Mouse (Mus musculus) gonadal fat pad, adult 2 months (tissue): ENCODE data around the gene Coro1a. TPM values are rescaled to one million over a fixed set of nuclear protein-coding genes. Genes with fewer than 3 reads are reported as not detected.

ENCODE experiments used
- DNase-seq: peaks from one replicate; pipeline ENCODE4 v3.0.0-alpha.2; 2012; ENCODE audit warnings: low read depth
- polyA plus RNA-seq: library from polyadenylated mRNA; depleted of rRNA; stranded (reverse); fragments of >200 nt; gene quantifications from 2 replicates; pipeline ENCODE4 v1.2.3, GENCODE M21; 2012

Gene Coro1a
- polyA plus RNA-seq, 1 experiment, result 61.2 TPM

DNA sequence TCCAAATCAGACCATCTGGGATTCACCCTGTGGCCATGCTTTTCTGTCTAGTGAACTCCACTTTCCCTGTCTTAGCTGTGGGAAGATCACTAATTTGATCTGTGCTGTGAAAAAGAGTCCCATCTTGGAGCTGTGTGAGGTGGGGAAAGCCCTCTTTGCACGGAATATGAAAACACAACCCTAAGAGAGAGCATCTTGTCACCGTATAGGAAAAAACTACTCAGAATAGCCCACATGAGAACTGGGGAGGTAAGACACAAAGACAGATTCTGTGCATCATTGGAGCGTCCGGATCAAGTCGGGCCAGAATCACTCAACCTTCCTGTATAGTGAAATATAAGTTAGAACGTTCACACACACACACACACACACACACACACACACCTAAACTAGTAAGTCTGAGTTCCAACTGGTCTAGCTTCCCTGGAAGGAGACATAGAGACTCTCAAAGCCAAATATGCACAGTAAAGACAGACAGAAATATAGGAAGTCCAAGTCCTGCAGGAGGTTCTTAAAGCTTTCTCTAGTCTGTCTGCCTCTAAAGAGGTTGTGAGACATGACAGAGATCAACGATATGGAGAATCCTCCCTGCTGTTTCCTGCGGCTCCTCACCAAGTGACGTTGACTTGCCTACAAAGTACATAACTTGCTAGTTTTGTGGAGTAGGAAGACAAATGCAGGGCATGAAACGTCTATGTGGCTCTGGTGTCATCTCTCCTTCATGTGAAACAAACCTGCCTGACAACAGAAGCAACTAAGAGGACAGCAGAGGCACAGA, 777 bp upstream of the Coro1a start:
- DNase-seq, result no peak

DNA sequence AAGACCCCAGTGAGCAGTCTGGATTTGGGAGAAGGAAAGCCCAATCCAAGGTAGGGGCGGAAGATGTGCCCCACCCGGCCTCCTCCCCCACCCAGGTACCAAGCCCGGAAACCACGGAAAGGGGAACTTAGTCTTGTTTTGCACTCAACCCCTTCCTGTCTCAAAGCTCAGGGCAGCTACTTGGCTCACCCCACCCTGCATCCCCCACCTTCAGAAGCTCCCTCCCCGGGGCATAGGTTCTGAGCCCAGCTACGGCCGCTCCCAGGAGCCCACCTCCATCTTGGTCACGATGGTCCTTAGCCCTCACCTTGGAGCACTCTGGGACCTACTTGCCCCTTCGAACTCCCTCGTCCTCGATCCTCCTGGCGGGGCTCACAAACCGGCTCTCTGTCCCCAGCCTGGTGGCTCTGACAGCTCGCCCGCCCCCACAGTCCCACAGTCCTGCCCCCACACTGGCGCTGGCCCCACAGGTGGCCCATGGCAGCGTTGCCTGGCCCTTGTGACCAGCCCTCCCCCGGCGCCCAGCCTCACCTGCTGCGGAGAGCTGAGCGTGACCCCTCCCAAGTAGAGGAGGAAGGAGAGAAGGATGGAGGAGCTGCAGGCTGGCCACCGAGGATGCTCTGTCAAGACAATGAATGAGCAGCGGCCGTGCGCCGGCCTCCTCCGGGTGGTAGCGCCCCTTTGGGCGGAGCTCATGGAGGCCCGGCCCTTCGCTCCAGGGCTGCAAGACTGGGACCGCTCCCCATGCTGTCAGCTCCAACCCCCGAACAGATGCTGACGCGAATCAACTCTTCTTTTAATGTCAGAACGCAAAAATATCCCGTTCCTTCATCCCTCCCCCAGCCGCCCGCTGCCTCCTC, 3.2 kb downstream of the Coro1a start:
- no peak for DNase-seq

DNA sequence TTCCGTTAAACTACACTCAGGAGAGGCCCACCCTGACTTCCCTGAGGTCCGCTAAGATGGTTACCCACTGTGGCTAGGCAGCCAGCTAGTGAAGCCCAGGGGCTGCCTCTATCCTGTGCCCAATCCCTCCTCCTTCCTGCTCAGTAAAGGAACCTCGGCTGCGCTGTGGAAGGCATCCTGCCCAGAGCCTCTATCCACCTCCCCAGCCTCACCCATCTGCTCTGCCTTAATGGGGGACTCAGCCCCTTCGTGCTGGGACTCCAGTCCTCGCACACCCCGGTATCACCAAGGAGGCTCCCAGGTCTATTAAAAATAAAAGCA, 3.9 kb downstream of the Coro1a start:
- no peak for DNase-seq

DNA sequence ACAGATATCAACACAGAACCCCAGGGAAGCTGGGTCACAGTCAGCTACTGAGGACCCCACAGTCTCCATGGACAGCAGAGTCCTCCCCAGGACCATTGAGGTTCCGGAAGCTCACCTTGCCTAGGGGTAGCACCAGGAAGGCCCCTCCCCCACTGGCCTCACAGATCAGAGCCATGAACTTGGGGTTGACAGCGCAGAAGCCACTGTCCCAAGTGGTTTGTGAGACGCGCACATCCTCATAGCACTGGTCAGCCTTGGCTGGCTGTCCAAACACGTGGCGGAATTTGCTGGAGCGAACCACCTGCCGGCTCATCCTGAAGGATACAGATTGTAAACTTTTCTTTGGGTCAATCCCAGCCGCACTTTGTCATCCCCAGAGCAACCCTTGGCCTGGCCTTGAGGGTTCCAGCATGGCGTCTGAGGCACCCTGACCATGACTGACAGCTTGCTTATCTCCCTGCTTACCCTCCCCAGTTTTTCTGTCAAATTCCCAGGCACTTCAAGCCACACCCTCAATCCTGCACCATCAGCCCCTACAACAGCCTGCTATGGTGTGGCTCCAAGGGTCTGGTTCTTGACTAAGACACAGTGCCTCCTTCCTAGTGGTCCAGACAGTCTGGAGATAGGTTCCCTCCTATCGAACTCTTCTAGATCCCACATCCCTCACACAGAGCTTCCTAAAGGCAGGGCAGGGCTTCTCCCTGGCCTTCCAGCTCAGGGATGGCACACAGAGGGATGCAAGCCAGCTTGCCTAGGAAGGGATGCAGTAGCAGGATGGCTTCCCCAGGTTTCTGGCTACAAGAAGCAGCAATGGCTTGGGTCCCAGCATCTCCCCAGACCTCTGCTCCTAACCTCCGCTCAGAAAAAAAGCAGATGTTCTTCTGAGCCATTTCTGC, 4.5 kb downstream of the Coro1a start:
- no peak for DNase-seq

DNA sequence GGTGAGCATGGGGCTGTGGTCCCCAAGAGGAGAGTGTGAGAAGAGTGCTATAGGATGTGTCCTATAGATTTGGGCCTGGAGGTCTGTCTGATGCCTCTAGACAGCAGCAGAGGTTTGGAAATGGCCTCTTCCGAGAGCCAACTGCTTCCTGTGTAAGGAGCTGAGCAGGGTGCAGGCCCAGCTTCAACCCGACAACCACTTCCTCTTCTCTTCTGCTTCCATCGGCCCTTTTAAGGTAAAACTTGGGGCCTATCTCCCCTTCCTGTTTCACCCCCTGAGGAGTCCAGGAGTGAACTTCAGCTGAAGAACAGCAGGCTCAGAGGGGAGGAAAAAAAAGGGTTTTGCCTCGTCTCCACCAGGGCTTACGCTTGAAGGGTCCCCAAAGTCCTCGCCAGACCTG, 5.2 kb downstream of the Coro1a start:
- no peak for DNase-seq

DNA sequence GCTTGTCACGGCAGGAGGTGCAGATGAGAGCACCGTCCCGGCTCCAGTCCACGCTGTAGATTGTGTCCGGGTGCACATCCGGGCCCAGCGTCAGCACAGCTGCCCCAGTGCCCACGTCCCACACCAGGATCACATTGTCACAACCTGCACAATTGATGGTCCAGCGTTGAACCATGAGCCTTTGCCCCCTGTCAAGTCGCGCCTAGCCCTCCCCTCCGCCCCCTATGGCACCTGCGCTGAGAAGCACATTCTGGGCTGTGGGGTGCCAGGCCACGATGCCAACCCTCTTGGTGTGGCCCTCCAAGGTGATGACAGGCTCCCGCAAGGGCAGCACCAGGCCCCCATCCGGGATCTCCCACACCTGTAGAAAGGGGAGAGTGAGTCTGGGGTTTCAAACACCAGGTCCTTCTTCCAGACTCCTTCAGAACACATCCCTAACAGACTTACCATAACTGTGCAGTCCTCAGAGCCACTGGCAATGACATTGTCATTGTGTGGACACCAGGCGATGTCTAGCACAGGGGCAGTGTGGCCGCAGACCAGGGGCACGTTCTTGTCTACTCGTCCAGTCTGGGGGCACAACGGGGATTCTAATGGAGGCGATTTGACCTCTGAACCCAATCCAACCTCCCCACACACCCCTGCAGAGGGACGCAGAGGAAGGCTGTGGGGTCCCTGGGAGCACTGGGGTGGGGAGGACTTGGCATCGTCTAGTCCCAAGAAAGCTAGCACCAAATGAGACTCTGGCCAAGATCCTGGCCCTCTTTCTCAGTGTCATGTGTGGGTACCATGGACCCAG, 5.8 kb downstream of the Coro1a start:
- no peak for DNase-seq

DNA sequence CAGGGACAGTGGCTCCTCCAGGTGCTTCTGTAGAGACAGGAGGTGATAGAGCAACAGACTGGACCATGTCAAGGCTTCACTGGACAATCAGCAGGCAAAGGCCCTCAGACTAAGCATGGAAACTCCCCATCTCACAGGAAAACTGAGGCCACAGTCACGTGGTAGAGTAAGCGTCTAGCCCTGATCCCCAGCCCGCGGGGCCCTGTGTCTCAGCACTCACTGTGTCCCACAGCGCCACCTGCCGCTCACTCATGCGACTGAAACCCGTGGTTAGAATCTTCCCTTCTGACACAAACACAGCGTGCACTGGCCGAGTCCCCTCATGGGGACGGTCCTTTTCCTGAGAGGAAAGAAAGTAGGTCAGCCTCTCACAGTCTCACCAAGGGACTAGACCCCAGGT, 6.5 kb downstream of the Coro1a start:
- no peak for DNase-seq

DNA sequence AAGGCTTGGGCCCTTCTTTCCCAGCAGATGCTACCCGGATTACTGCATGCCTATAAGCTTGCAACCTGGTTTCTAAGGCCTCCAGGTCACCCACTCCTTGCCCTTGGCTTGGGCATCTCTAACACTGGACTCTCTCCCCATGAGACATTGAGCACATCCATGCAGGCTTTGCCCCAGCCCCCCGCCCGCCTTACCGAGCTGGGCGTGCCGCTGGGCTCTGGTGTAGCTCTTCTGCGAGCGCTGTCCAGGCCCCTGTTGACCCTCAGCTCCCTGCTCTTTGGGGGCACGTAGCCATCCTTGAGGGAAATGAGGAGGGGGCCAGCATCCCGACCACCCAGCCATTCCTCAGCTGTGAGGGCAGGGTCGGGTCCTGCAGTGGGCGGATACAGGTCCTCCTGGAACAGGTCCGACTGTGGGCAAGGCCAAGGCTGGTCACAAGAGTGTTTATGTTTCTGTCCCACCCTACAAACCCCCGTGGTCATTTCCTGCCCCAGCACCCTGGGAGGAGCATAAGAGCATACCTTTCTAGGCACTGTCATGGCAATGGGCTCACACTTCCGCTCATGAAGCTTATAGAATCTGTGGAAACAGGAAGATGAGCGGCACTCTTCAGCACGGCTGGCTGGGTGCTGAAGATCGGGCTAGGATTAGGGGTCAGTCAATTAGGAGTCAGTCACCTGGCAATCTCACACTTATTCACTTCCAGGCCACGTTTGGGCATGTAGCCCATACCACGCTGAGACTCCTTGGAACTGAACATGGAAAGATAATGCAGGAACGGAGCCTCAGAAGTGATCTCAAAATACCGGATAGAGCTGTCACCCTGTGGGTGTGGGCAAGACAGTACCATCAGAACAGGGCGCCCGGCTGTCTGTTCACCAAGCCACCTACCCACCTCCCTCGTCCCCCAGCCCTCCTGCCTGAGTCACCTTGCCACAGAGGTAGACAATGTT, 7.2 kb downstream of the Coro1a start:
- DNase-seq, result no peak

DNA sequence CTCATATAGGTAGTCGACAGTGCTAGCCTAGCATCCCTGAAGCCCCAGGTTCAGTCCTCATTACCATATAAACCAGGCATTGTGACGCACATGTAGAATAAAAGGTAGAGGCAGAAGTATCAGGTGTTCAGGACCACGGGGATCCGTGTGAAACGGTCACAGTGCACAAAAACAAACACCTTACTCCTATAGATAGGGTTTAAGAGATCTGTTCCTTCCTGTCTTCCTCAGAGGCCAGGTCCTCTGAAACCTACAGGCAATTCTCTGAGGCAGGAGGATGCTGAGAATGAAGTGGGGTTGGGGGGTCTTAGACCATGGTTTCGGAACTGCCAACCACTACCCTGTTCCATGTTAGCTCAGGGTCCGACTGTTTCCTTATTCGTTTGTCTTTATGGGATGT, 9.7 kb downstream of the Coro1a start:
- no peak for DNase-seq

DNA sequence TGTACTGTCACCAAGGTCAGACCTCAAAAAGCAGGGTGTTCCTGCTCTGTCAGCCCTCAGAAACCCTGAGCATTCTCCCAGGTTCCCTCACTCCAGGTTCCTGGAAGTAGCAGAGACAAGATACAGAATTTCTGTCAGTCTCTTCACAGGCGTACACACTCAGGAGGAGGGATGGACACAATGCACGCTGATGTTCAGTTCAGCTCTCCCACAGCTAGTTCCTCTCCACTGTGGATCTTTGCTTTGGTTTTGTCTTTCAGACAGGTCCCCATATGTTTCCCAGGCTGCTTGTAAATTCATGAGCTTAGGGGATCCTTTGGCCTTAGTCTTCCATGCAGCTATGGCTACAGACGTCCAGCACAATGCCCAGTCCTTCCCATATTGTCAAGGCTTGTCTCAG, 10.7 kb downstream of the Coro1a start:
- DNase-seq, result no peak

DNA sequence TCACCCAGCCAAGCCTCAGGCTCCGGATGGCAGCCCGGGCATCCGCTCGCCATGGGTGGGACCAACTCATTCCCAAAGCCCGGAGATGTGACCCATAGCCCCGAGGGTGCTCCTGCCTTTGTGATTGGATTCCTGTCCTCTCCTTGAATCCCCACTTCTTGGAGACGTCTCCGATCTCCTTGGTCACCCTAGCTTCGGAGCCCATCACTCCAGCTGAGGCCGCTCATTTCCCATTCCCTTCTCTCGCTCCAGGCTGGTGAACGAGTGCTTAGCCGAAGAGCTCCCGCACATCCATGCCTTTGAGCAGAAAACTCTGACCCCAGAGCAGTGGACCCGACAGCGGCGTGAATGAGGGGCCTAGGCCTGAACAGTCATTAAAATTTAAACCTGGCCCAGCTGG, 11.3 kb downstream of the Coro1a start:
- no peak for DNase-seq

DNA sequence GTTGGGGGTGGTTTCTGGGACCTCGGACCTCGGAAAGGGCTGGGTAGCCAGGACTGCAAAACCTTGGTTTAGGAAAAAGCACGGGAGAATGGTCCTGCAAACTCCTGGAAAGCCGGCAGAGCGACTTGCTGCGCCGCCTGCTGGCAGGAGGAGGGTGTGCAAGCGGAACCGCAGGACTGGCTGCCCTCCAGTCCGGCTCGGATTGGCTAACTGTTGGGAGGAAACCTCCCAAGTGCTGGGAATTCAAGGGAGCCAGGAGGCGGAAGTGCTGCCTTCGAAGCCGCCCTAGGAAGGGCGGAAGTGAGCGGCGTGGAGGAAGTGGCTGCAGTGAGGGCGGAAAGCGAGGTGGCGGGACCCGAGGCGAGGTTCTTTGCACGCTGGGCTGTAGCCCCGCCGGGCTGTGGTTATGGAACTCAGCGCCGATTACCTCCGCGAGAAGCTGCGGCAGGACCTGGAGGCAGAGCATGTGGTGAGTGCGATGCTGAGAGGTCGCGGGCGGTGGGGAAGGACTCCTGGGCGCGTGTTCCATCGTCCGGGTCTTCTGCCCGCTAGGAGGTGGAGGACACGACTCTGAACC, 11.9 kb downstream of the Coro1a start, which contains the start of gene Slx1b:
Slx1b (minus strand) TSS at position 154 of the 577 bp plus-strand sequence.
- DNase-seq, result peak; percentile 75

DNA sequence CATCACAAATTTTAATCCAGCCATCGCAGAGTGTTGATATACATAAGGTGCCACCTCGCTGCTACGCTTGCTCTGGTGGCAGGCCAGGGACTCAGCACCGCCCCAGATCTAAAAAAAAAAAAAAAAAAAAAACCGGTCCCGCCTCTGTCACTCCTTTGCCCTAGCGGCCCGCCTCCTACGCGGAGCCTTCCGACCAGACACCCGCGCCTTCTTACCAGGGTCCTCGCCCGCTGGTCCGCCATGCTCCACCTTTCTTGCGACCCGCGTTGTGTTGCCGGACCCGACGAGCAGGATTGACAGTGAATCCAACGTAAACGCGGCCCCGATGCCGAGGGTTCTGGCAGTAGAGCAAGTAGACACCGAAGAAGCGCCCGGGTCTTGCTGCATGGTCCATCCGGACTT, 12.4 kb downstream of the Coro1a start, which contains the start of gene Bola2:
Bola2 (plus strand) TSS at position 192 of the 402 bp plus-strand sequence.
- DNase-seq, result no peak

DNA sequence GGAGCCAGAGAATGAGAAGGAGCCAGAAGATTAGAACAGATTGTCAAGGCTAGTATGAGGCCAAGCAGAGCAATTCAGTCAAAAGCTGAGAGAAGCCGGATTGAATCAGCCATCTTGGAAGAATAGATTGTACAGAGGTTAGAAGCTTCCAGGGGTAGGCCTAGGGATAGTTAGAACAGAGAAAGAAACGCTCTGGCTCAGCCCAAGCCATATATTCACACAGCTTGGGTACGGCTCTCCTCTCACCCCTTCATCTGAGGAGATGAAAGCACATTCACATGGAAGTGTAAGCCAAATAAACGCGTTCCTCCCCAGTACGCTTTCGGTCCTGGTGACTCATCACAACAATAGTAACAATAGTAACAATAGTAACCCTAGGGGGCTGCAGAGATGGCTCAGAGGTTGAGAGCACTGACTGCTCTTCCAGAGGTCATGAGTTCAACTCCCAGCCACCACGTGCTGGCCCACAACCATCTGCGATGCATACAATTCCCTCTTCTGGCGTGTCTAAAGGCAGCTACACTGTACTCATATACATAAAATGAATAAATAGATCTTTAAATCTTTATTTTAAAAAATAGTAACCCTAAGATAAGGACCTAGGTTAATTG, 13.0 kb downstream of the Coro1a start:
- DNase-seq, result no peak

DNA sequence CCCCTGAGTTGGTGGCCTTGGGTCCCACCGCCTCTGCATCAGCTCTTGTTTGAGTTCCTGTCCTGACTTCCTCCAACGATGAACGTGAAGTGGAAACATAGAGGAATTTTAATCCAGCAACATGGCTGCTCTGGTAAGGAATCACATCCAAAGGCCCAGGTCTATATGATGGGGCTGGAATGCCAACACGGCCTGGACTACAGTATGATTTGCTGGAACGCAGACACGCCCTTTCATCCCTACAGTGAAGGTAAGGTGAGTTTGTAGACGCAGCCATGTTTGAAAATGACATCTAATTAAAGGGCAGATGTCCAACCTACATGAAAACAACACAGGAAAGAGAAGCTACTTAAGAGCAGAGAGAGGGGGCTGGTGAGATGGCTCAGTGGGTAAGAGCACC, 13.8 kb downstream of the Coro1a start:
- no peak for DNase-seq

DNA sequence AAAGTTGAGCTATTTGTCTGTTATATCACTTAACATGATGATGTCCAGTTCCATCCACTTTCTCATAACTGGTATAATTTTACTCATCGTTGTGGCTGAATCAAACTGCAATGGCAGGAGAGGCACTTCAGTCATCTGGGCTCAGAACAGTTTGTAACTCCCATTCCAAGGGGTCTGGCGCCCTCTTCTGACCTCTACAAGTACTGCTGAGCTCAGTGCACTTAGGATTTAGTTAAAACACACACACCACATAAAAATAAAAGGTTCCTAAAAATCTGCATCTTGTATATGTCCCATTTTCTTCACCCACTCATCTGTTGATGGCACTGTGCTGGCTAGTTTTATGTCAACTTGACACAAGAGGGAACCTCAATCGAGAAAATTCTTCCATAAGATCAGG, 14.3 kb downstream of the Coro1a start:
- no peak for DNase-seq

DNA sequence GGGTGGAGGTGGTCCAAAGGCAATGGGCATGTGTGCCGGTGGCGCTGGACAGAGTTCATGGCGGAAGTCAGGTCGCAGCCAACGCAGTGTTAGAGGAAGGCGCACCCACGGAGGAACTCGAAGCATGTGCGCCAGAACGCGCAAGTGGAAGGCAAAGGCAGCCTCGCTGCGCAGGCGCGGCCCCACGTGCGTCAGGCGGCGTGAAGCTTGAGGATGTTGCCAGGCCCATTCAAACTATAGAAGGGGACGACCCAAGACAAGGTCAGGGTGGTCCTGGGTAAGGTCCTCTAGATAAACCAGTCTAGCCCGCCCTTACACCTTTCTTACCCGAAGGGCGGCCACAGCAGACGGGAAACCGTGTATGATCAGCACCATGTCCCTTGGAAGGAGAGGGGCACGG, 15.2 kb downstream of the Coro1a start:
- no peak for DNase-seq

DNA sequence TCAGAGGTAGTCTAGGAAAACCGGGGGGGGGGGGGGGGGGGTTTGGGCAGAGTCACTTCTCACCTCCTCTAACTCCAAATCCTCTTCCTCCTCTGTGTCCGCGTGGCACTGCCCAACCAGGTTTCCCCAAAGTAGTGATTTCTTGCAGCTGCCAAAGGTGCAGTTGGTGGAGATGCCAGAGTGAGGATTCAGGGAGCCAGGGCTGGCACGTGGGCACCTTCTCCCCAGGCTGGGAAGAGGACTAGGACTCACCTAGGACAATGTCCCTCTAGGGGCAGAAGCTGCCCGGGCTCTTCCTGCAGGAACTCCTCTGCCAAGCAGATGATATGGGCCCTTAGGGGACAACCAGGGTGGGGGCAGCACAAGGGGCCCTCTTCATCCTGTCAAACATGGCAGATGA, 15.9 kb downstream of the Coro1a start:
- no peak for DNase-seq

DNA sequence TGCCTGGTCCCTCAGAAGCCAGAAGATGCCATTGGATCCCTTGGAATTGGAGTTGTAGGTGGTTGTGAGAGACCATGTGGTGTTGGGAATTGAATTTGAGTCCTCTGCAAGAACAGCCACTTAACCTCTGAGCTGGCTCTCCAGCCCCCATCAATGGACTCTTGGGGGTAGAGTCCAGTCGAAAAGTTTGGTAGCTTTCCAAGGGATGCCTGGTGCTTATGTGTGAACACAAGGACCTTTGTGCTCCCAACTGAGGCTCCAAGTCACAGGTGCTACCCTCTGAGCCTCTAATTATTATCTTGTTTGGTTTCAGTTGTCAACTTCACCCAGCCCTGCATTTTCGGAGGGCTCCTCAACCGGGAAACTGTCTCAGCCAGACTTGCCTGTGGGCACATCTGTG, 16.9 kb downstream of the Coro1a start:
- no peak for DNase-seq
